Mouse (Mus musculus): ENCODE results near the gene Htr2a.

DNA sequence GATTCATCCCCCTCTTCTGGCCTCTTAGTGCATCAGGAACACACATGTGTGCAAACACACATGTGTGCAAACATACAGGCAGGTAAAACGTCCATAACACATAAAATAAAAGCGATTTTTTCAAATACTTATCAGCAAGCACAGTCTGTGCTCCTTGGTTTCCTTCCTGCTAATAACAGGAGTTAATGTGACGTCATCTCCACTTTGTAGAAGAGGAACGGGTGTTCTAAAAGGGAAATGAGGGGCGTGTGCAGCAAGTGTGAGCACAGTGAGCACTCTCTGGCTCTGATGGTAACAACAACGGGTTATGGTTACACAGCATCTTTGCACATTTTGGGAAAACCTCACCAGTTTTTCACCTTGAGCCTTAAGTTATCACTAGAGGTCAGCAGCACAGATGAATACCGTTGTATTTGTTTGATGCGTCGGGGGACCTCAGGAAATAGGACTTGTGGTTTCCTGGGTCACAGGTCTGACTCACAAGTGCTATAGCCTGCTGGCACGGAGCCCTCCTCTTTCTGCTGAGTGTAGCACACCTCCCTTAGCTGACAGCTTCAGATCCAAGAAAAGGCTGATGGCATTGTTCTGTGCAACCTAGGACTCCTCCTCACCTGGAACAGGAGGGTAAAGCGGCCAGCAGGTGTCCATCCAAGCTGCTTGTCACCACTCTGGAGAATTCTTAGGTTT is 5.6 kb downstream of the Htr2a start:
- no peak for TF ChIP-seq CTCF (IDR thresholded peaks at IDR 0.05; ENCODE audit: borderline replicate concordance, insufficient read depth, low read depth, low read length)
- no peak for TF ChIP-seq POLR2A (IDR thresholded peaks at IDR 0.05; ENCODE audit: borderline replicate concordance, insufficient read depth, low read length)

Data from cerebellum, adult 2 months (tissue).